Mouse (Mus musculus) CH12.LX (cell line): ENCODE measurements at regions not wholly inside any gene's neighbourhood (a gene's known extent, or its start where the extent isn't known, plus 50 kb on each side); places are given as distances from the start of the nearest gene placed in this dataset.

Experiments
- DNase-seq: peaks from one replicate; pipeline ENCODE4 v3.0.0-alpha.2; 2013; ENCODE audit errors: extremely low read depth
- H3K27ac ChIP-seq: 2 replicates; pipeline ENCODE4 v1.5.1; 2012; ENCODE audit warnings: low read depth, mild to moderate bottlenecking, control low read depth, moderate library complexity; ENCODE audit not compliant: insufficient read depth
- H3K27me3 ChIP-seq: replicated peaks from 2 replicates; pipeline ENCODE3; 2012; ENCODE audit warnings: inconsistent platforms
- H3K36me3 ChIP-seq, 2 experiments: replicated peaks in 1 of 2; 2 replicates each; pipeline versions ENCODE3 to v1.6.1; 2012; ENCODE audit warnings: inconsistent platforms in 1 of 2, low read length in 1 of 2, mild to moderate bottlenecking in 1 of 2, mixed read lengths in 1 of 2, moderate library complexity in 1 of 2; ENCODE audit not compliant: control insufficient read depth in 1 of 2, insufficient read depth in 1 of 2
- H3K4me1 ChIP-seq, 2 experiments: 2 replicates each; pipeline ENCODE4 v1.6.1; 2012; ENCODE audit warnings: inconsistent platforms in 1 of 2, moderate library complexity in 1 of 2; ENCODE audit not compliant: insufficient read depth in 2 of 2, control insufficient read depth in 1 of 2
- H3K4me2 ChIP-seq: 2 replicates; pipeline ENCODE4 v1.6.1; 2012; ENCODE audit warnings: low read depth, mild to moderate bottlenecking, control low read depth; ENCODE audit not compliant: poor library complexity, insufficient read depth, severe bottlenecking
- H3K4me3 ChIP-seq, 3 experiments: fragments of 150-350 bp in 1 of 3; sonication (generic) in 1 of 3; replicated peaks in 1 of 3; 2 replicates each; pipeline versions ENCODE3 to v1.5.1; 2011 to 2012; ENCODE audit warnings: low read depth in 2 of 3, low read length in 2 of 3, mild to moderate bottlenecking in 2 of 3, moderate library complexity in 2 of 3, control low read depth in 1 of 3, improper control_type of control experiment in 1 of 3, inconsistent platforms in 1 of 3, mixed read lengths in 1 of 3; ENCODE audit not compliant: poor library complexity in 1 of 3
- H3K79me2 ChIP-seq: replicated peaks from 2 replicates; pipeline ENCODE4 v1.6.1; 2012; ENCODE audit warnings: mild to moderate bottlenecking, moderate library complexity; ENCODE audit not compliant: control insufficient read depth, poor library complexity, insufficient read depth, severe bottlenecking; ENCODE audit errors: extremely low read depth
- H3K9ac ChIP-seq: 2 replicates; pipeline ENCODE4 v1.6.1; 2012; ENCODE audit warnings: low read depth, mild to moderate bottlenecking, control low read depth, moderate library complexity; ENCODE audit not compliant: insufficient read depth
- H3K9me3 ChIP-seq: replicated peaks from 2 replicates; pipeline ENCODE3; 2012; ENCODE audit warnings: low read length, inconsistent platforms, mixed read lengths
- CHD1 ChIP-seq: IDR thresholded peaks from 2 replicates; pipeline ENCODE4 v1.6.1; 2012; ENCODE audit warnings: low read depth, low read length, improper control_type of control experiment, inconsistent platforms
- CTCF ChIP-seq, 2 experiments: IDR thresholded peaks in 1 of 2; conservative IDR thresholded peaks in 1 of 2; 2 replicates each; pipeline ENCODE4 v1.5.1; 2011 to 2012; ENCODE audit warnings: low read depth in 2 of 2, low read length in 2 of 2, improper control_type of control experiment in 1 of 2, inconsistent platforms in 1 of 2, mild to moderate bottlenecking in 1 of 2, moderate library complexity in 1 of 2
- JUND ChIP-seq: conservative IDR thresholded peaks from 2 replicates; pipeline ENCODE4 v1.6.1; 2011; ENCODE audit warnings: low read depth, low read length, improper control_type of control experiment
- KAT2A ChIP-seq: IDR thresholded peaks from 2 replicates; pipeline ENCODE4 v1.6.1; 2012; ENCODE audit warnings: low read length, improper control_type of control experiment, inconsistent platforms; ENCODE audit not compliant: insufficient replicate concordance
- MAFK ChIP-seq: IDR thresholded peaks from 2 replicates; pipeline ENCODE4 v1.6.1; 2011; ENCODE audit warnings: low read length, improper control_type of control experiment; ENCODE audit not compliant: insufficient replicate concordance
- MAX ChIP-seq: IDR thresholded peaks from 2 replicates; pipeline ENCODE4 v1.6.1; 2011; ENCODE audit warnings: low read length, improper control_type of control experiment
- MAZ ChIP-seq: IDR thresholded peaks from 2 replicates; pipeline ENCODE4 v1.6.1; 2012; ENCODE audit warnings: low read depth, mild to moderate bottlenecking, inconsistent platforms, low read length, improper control_type of control experiment, moderate library complexity
- MEF2A ChIP-seq: IDR thresholded peaks from 2 replicates; pipeline ENCODE4 v1.6.1; 2014; ENCODE audit warnings: low read depth, mild to moderate bottlenecking, inconsistent platforms, low read length, improper control_type of control experiment, borderline replicate concordance
- NRF1 ChIP-seq: IDR thresholded peaks from 2 replicates; pipeline ENCODE4 v1.6.1; 2014; ENCODE audit warnings: low read depth, mild to moderate bottlenecking, inconsistent platforms, low read length, improper control_type of control experiment, moderate library complexity
- PAX5 ChIP-seq: IDR thresholded peaks from 2 replicates; pipeline ENCODE4 v1.6.1; 2012; ENCODE audit warnings: low read length, inconsistent platforms, mixed read lengths
- POLR2AphosphoS2 ChIP-seq: IDR thresholded peaks from 2 replicates; pipeline ENCODE4 v1.6.1; 2011; ENCODE audit warnings: low read depth, low read length, improper control_type of control experiment
- RAD21 ChIP-seq: IDR thresholded peaks from 2 replicates; pipeline ENCODE4 v1.6.1; 2011; ENCODE audit warnings: low read depth, mild to moderate bottlenecking, low read length, improper control_type of control experiment, moderate library complexity
- RCOR1 ChIP-seq: conservative IDR thresholded peaks from 2 replicates; pipeline ENCODE4 v1.6.1; 2012; ENCODE audit warnings: low read depth, mild to moderate bottlenecking, inconsistent platforms, low read length, improper control_type of control experiment
- SMC3 ChIP-seq: IDR thresholded peaks from 2 replicates; pipeline ENCODE4 v1.6.1; 2011; ENCODE audit warnings: low read depth, low read length, improper control_type of control experiment
- TBP ChIP-seq: conservative IDR thresholded peaks from 2 replicates; pipeline ENCODE4 v1.6.1; 2011; ENCODE audit warnings: low read depth, low read length, improper control_type of control experiment
- UBTF ChIP-seq: IDR thresholded peaks from 2 replicates; pipeline ENCODE4 v1.6.1; 2012; ENCODE audit warnings: low read depth, mild to moderate bottlenecking, inconsistent platforms, low read length, improper control_type of control experiment, moderate library complexity
- USF1 ChIP-seq: IDR thresholded peaks from 2 replicates; pipeline ENCODE4 v1.6.1; 2014; ENCODE audit warnings: low read depth, mild to moderate bottlenecking, inconsistent platforms, low read length, improper control_type of control experiment
- USF2 ChIP-seq: conservative IDR thresholded peaks from 2 replicates; pipeline ENCODE4 v1.6.1; 2011; ENCODE audit warnings: low read depth, low read length, improper control_type of control experiment
- ZC3H11A ChIP-seq: IDR thresholded peaks from 2 replicates; pipeline ENCODE4 v1.6.1; 2012; ENCODE audit warnings: low read depth, mild to moderate bottlenecking, inconsistent platforms, low read length, improper control_type of control experiment
- ZKSCAN1 ChIP-seq: IDR thresholded peaks from 2 replicates; pipeline ENCODE4 v1.6.1; 2012; ENCODE audit warnings: low read depth, inconsistent platforms, low read length, improper control_type of control experiment, borderline replicate concordance
- ZNF384 ChIP-seq: IDR thresholded peaks from 2 replicates; pipeline ENCODE4 v1.6.1; 2012; ENCODE audit warnings: low read depth, low read length, improper control_type of control experiment, inconsistent platforms
- dilution Hi-C: fragments of 300-500 bp; cut with MboI; formaldehyde crosslinking; loops from 2 replicates; pipeline ENCODE4 v1.14.3; 2020; ENCODE audit warnings: low sequenced_read_pairs; ENCODE audit not compliant: extremely low pct_unique_long_range_greater_than_20kb, extremely low pct_ligation_motif_present
- in situ Hi-C: fragments of 300-500 bp; cut with MboI; formaldehyde crosslinking; loops from 3 replicates; pipeline ENCODE4 v1.14.3; 2019; ENCODE audit warnings: low sequenced_read_pairs, low pct_ligation_motif_present, low pct_unique_long_range_greater_than_20kb, mixed read lengths

DNA sequence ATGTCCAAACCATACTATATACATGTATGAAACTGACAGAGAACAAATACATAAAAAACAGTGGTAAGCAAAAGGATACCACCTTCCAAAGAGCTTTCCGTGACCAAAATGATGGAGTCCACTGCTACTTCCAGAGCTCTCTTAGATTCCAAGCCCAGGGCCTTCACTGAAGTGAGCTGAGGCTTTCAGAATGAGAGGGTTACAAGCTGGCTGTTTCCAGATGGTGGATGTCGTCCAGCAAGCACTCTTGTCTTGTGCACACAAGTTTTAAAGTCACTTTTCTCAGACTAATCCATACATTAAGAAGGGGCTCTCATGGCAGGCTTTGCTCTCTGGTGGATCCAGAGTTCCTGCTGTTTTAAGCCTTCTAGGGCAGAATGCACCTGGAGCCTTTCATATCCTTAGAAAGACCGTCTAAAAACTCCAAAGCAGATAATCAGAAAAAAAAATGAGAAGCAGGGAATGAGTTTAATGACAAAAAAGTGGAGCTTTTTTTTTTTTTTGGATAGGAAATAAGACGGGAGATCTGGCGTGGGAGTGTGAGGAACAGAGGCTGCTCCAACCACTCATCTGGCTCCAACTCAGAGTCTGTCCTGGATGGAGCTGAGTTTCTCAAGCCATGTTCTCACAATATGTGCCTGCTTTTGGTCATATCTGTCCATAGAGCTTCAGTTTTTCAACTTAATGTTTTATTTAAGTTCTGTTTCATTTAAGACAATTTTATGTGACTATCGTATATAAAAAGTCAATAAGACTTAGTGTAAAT is 281.9 kb upstream of the Mmadhc start:
- H3K79me2 ChIP-seq, result no peaks in the 10 kb centered on the region
- H3K27me3 ChIP-seq, result no peaks in the 10 kb centered on the region
- H3K27ac ChIP-seq, result no peak overlapping the region
- H3K4me2 ChIP-seq, result no peak overlapping the region
- TF ChIP-seq RAD21 (no peak), KAT2A (no peak), JUND (no peak), POLR2AphosphoS2 (no peak), ZKSCAN1 (no peak), USF2 (no peak), ZNF384 (no peak), MAFK (no peak), CTCF (conservative IDR thresholded peaks at IDR 0.05 in 1 of 2, IDR thresholded peaks at IDR 0.05 in 1 of 2; ENCODE audit: low read depth in 2 of 2, low read length in 2 of 2) (no peak), CHD1 (no peak), SMC3 (no peak), MEF2A (no peak), USF1 (no peak), RCOR1 (no peak), ZC3H11A (no peak)
- no peak overlapping the region for H3K4me3 ChIP-seq
- H3K36me3 ChIP-seq, result no peaks in the 10 kb centered on the region
- no peak for DNase-seq
- no peaks in the 10 kb centered on the region for H3K4me1 ChIP-seq
- dilution Hi-C loops, result no loop called here
- in situ Hi-C loops, result no loop called here
- no peaks in the 10 kb centered on the region for H3K9me3 ChIP-seq
- no peak overlapping the region for H3K9ac ChIP-seq

DNA sequence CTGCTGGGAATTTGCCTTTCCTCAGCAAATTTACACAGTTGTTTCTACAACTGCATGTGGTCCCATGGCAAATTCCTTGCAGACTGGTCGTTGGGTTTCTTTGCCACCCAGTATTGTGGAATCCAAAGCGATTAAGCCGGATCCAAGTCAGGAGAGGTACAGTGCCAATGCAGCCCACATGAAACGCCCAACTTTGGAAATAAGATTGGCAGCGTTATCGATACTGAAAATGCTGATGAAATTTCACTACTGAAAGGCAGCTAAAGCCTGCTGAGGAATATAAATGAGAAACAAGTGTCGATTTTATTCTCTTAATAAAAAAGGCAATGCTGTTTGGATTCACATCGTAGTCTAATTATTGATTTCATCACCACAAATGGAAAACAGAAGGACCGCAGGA is 281.1 kb upstream of the Mmadhc start:
- no peak for DNase-seq
- Histone ChIP-seq H3K4me3 (no peak overlapping the region), H3K4me2 (no peak overlapping the region), H3K9me3 (no peaks in the 10 kb centered on the region), H3K36me3 (no peaks in the 10 kb centered on the region), H3K9ac (no peak overlapping the region), H3K27ac (no peak overlapping the region), H3K27me3 (no peaks in the 10 kb centered on the region), H3K4me1 (no peaks in the 10 kb centered on the region), H3K79me2 (no peaks in the 10 kb centered on the region)
- dilution Hi-C loops (no loop called here), in situ Hi-C loops (no loop called here)
- TF ChIP-seq USF1 (no peak), RAD21 (no peak), MAX (no peak), POLR2AphosphoS2 (no peak), SMC3 (no peak), ZNF384 (no peak), MAZ (no peak), PAX5 (no peak), RCOR1 (no peak), UBTF (no peak), NRF1 (no peak), TBP (no peak)
